Comparison of ENCODE assay signal across 13 mouse cellular contexts in genomic region chr3:50003970-50004683, GRCm38 (mm10).
A peak's percentile ranks its signal among the peaks of the same experiment; 100 is the strongest.
DNase-seq lines count a peak whose midpoint lies in the region; ATAC-seq and TF ChIP-seq lines count a peak whose summit lies in the region.
"Had no signal": no experiment of that assay in that cellular context is flagged by ENCODE, and none has a peak within 500 bp of the region (broad histone marks: within the 10 kb centered on the region; RNA-seq: fewer than 3 reads in every experiment).

No protein-coding gene starts in this region.

- WGBS in heart, embryonic 14.5 days, result 13% methylated on average over 5 of the region's 5 CpGs
- WGBS in liver, embryonic 11.5 days, result 44% methylated on average over 5 of the region's 5 CpGs
- 47% methylated on average over 5 of the region's 5 CpGs for WGBS in liver, postnatal 0 days (ENCODE audit: insufficient replicate concordance)
- WGBS in forebrain, postnatal 0 days, result 31% methylated on average over 5 of the region's 5 CpGs
- 27% methylated on average over 5 of the region's 5 CpGs for WGBS in stomach, embryonic 15.5 days

- H3K9ac ChIP-seq in heart, embryonic 14.5 days (ENCODE audit: low read length), result no peak overlapping the region
- no peak overlapping the region for H3K9ac ChIP-seq in liver, embryonic 11.5 days (ENCODE audit: low read depth, low read length)
- no peak overlapping the region for H3K9ac ChIP-seq in liver, postnatal 0 days (replicated peaks)
- H3K9ac ChIP-seq in forebrain, postnatal 0 days, result no peak overlapping the region
- H3K9ac ChIP-seq in stomach, embryonic 15.5 days, result no peak overlapping the region
- H3K9ac ChIP-seq: embryonic facial prominence, embryonic 13.5 days had no signal

- no peak overlapping the region for H3K4me3 ChIP-seq in heart, embryonic 14.5 days (ENCODE audit: control insufficient read depth in 1 of 2, insufficient read depth in 1 of 2, low read depth in 1 of 2, low read length in 2 of 2)
- H3K4me3 ChIP-seq in liver, embryonic 11.5 days (ENCODE audit: low read depth, low read length), result no peak overlapping the region
- H3K4me3 ChIP-seq in liver, postnatal 0 days (ENCODE audit: low read depth, low read length), result no peak overlapping the region
- H3K4me3 ChIP-seq in forebrain, postnatal 0 days (ENCODE audit: low read depth, low read length), result no peak overlapping the region
- no peak overlapping the region for H3K4me3 ChIP-seq in stomach, embryonic 15.5 days (replicated peaks)
- H3K4me3 ChIP-seq: embryonic facial prominence, embryonic 13.5 days had no signal

- no peaks in the 10 kb centered on the region for H3K27me3 ChIP-seq in heart, embryonic 14.5 days (ENCODE audit: control insufficient read depth, insufficient read depth, low read length)
- no peaks in the 10 kb centered on the region for H3K27me3 ChIP-seq in liver, embryonic 11.5 days (replicated peaks; ENCODE audit: control insufficient read depth, insufficient read depth, low read length)
- H3K27me3 ChIP-seq in liver, postnatal 0 days (ENCODE audit: insufficient read depth, low read length), result no peaks in the 10 kb centered on the region
- H3K27me3 ChIP-seq in forebrain, postnatal 0 days (ENCODE audit: insufficient read depth, low read length), result no peaks in the 10 kb centered on the region
- no peaks in the 10 kb centered on the region for H3K27me3 ChIP-seq in stomach, embryonic 15.5 days (replicated peaks)
- H3K27me3 ChIP-seq: CH12.LX; embryonic facial prominence, embryonic 13.5 days had no signal

- no peaks in the 10 kb centered on the region for H3K9me3 ChIP-seq in heart, embryonic 14.5 days (ENCODE audit: control insufficient read depth, low read length)
- H3K9me3 ChIP-seq in liver, embryonic 11.5 days (ENCODE audit: control insufficient read depth, low read length), result no peaks in the 10 kb centered on the region
- no peaks in the 10 kb centered on the region for H3K9me3 ChIP-seq in liver, postnatal 0 days (ENCODE audit: low read length)
- no peaks in the 10 kb centered on the region for H3K9me3 ChIP-seq in forebrain, postnatal 0 days (ENCODE audit: low read length)
- no peaks in the 10 kb centered on the region for H3K9me3 ChIP-seq in stomach, embryonic 15.5 days
- H3K9me3 ChIP-seq: embryonic facial prominence, embryonic 13.5 days had no signal

- TF ChIP-seq EP300 in liver, postnatal 0 days (IDR thresholded peaks at IDR 0.05; ENCODE audit: low read depth), result no peak

- no peaks in the 10 kb centered on the region for H3K36me3 ChIP-seq in heart, embryonic 14.5 days (ENCODE audit: control insufficient read depth, insufficient read depth, low read length)
- no peaks in the 10 kb centered on the region for H3K36me3 ChIP-seq in liver, embryonic 11.5 days (ENCODE audit: control insufficient read depth, insufficient read depth, low read length)
- H3K36me3 ChIP-seq in liver, postnatal 0 days (replicated peaks; ENCODE audit: insufficient read depth, low read length), result no peaks in the 10 kb centered on the region
- H3K36me3 ChIP-seq in forebrain, postnatal 0 days (ENCODE audit: insufficient read depth), result no peaks in the 10 kb centered on the region
- H3K36me3 ChIP-seq in stomach, embryonic 15.5 days, result no peaks in the 10 kb centered on the region
- H3K36me3 ChIP-seq: embryonic facial prominence, embryonic 13.5 days had no signal

- no peak for TF ChIP-seq CTCF in liver, postnatal 0 days (IDR thresholded peaks at IDR 0.05; ENCODE audit: low read depth)
- TF ChIP-seq CTCF in forebrain, postnatal 0 days (IDR thresholded peaks at IDR 0.05; ENCODE audit: low read depth), result no peak

- H3K4me2 ChIP-seq in heart, embryonic 14.5 days (ENCODE audit: low read length), result 0 out of 2 replicates have a peak overlapping the region, but pooled peaks have one; percentile 2
- H3K4me2 ChIP-seq in liver, embryonic 11.5 days, result no peak overlapping the region
- no peak overlapping the region for H3K4me2 ChIP-seq in liver, postnatal 0 days (ENCODE audit: low read depth, low read length)
- no peak overlapping the region for H3K4me2 ChIP-seq in forebrain, postnatal 0 days (ENCODE audit: low read depth)
- H3K4me2 ChIP-seq in stomach, embryonic 15.5 days, result no peak overlapping the region
- H3K4me2 ChIP-seq: embryonic facial prominence, embryonic 13.5 days had no signal

- ATAC-seq in heart, embryonic 14.5 days (ENCODE audit: insufficient number of reproducible peaks, insufficient read depth, low FRiP score, low read depth), result no peak
- ATAC-seq in liver, embryonic 11.5 days (replicated peaks; ENCODE audit: low FRiP score), result peak; percentile 79
- no peak for ATAC-seq in liver, postnatal 0 days
- ATAC-seq in forebrain, postnatal 0 days, result peak; percentile 95
- ATAC-seq in stomach, embryonic 15.5 days (ENCODE audit: insufficient read depth, low FRiP score, low read depth), result 0 out of 2 replicates have a peak, but pooled peaks have one; percentile 47

- H3K4me1 ChIP-seq in heart, embryonic 14.5 days (ENCODE audit: control insufficient read depth in 2 of 2, insufficient read depth in 2 of 2, low read length in 2 of 2), result peaks cover 0 to 6% of the 10 kb centered on the region in 2 experiments; a peak in 3 of 4 replicates
- no peaks in the 10 kb centered on the region for H3K4me1 ChIP-seq in liver, embryonic 11.5 days (replicated peaks; ENCODE audit: control insufficient read depth, insufficient read depth, low read length)
- H3K4me1 ChIP-seq in liver, postnatal 0 days (ENCODE audit: insufficient read depth), result no peaks in the 10 kb centered on the region
- H3K4me1 ChIP-seq in forebrain, postnatal 0 days (ENCODE audit: insufficient read depth), result 0 out of 2 replicates have a peak, but pooled peaks cover 6% of the 10 kb centered on the region
- no peaks in the 10 kb centered on the region for H3K4me1 ChIP-seq in stomach, embryonic 15.5 days

- DNase-seq in heart, adult 8-10 months (ENCODE audit: low spot score), result no peak
- DNase-seq in liver, embryonic 11.5 days (ENCODE audit: low spot score), result no peak
- DNase-seq in liver, postnatal 0 days, result no peak
- DNase-seq in forebrain, postnatal 0 days, result peak; percentile 63
- DNase-seq in yolk sac, embryonic 10.5 days (ENCODE audit: low spot score), result no peak
- DNase-seq: adrenal gland, postnatal 36 days; cerebellum, adult 9-10 months; left cerebral cortex, postnatal 4 days; lung, postnatal 10 days had no signal

- H3K27ac ChIP-seq in heart, embryonic 14.5 days (replicated peaks in 1 of 2; ENCODE audit: control insufficient read depth in 1 of 2, insufficient read depth in 1 of 2, low read depth in 2 of 2, low read length in 2 of 2), result peak overlapping the region in 1 of 2 experiments; percentile 46; a peak in 2 of 4 replicates
- no peak overlapping the region for H3K27ac ChIP-seq in liver, embryonic 11.5 days (ENCODE audit: low read depth, low read length)
- no peak overlapping the region for H3K27ac ChIP-seq in liver, postnatal 0 days (ENCODE audit: low read depth)
- H3K27ac ChIP-seq in forebrain, postnatal 0 days (ENCODE audit: low read depth, low read length), result 0 out of 2 replicates have a peak overlapping the region, but pooled peaks have one; percentile 29
- H3K27ac ChIP-seq in stomach, embryonic 15.5 days, result peak overlapping the region; percentile 54; the same call in 1 of the 2 replicates
- H3K27ac ChIP-seq: embryonic facial prominence, embryonic 13.5 days had no signal

Comparison
In these comparisons a context has a peak if more than half of its experiments do, and no peak if none do; other contexts are left out.
1. ATAC-seq: peak in liver, embryonic 11.5 days (single experiment), forebrain, postnatal 0 days (single experiment) and stomach, embryonic 15.5 days (single experiment); none in heart, embryonic 14.5 days (single experiment) and liver, postnatal 0 days (single experiment).
2. H3K27ac ChIP-seq: peak in forebrain, postnatal 0 days (single experiment) and stomach, embryonic 15.5 days (single experiment); none in liver, embryonic 11.5 days (single experiment) and liver, postnatal 0 days (single experiment).